Mouse (Mus musculus) myocyte (in vitro differentiated cells): ENCODE measurements around the gene Crip1. TPM values are rescaled to one million over a fixed set of nuclear protein-coding genes. Genes with fewer than 3 reads are reported as not detected.
A peak's percentile ranks its signal among the peaks of the same experiment; 100 is the strongest.

Experiments
- H3K27me3 ChIP-seq: one replicate; pipeline ENCODE4 v1.6.1; 2011; ENCODE audit not compliant: control insufficient read depth, insufficient read depth, insufficient read length
- H3K36me3 ChIP-seq: one replicate; pipeline ENCODE4 v1.6.1; 2011; ENCODE audit not compliant: control insufficient read depth, insufficient read depth
- H3K4me2 ChIP-seq: one replicate; pipeline ENCODE4 v1.6.1; 2011; ENCODE audit warnings: low read depth, control low read depth
- H3K4me3 ChIP-seq: one replicate; pipeline ENCODE4 v1.5.1; 2011; ENCODE audit warnings: mild to moderate bottlenecking, control low read depth, moderate library complexity
- H3K79me2 ChIP-seq: one replicate; pipeline ENCODE4 v1.6.1; 2011; ENCODE audit not compliant: control insufficient read depth, insufficient read depth
- H3ac ChIP-seq: one replicate; pipeline ENCODE4 v1.6.1; 2011; ENCODE audit not compliant: control insufficient read depth, insufficient read length
- CEBPB ChIP-seq: IDR thresholded peaks from 2 replicates; pipeline ENCODE4 v1.6.1; 2011; ENCODE audit warnings: mild to moderate bottlenecking, moderate library complexity; ENCODE audit not compliant: poor library complexity, insufficient read depth, severe bottlenecking
- E2F4 ChIP-seq: IDR thresholded peaks from one replicate; pipeline ENCODE4 v1.6.1; 2011; ENCODE audit warnings: mild to moderate bottlenecking, control low read depth, moderate library complexity; ENCODE audit not compliant: insufficient read depth
- MAX ChIP-seq: IDR thresholded peaks from one replicate; pipeline ENCODE4 v1.6.1; 2011; ENCODE audit warnings: low read depth, mild to moderate bottlenecking, control low read depth
- MYOD1 ChIP-seq, 3 experiments: IDR thresholded peaks; one replicate each; pipeline ENCODE4 v1.6.1; 2011; ENCODE audit warnings: control low read depth in 2 of 3, low read depth in 2 of 3, mild to moderate bottlenecking in 2 of 3, moderate library complexity in 1 of 3; ENCODE audit not compliant: insufficient read length in 2 of 3, control insufficient read depth in 1 of 3
- MYOG ChIP-seq, 3 experiments: IDR thresholded peaks; one replicate each; pipeline ENCODE4 v1.6.1; 2011; ENCODE audit warnings: control low read depth in 2 of 3, low read depth in 2 of 3, mild to moderate bottlenecking in 2 of 3; ENCODE audit not compliant: insufficient read length in 2 of 3, control insufficient read depth in 1 of 3, insufficient read depth in 1 of 3
- POLR2A ChIP-seq: IDR thresholded peaks from one replicate; pipeline ENCODE4 v1.6.1; 2011; ENCODE audit warnings: low read depth, mild to moderate bottlenecking, control low read depth, moderate library complexity; ENCODE audit not compliant: insufficient read length
- POLR2AphosphoS2 ChIP-seq: IDR thresholded peaks from one replicate; pipeline ENCODE4 v1.6.1; 2011; ENCODE audit warnings: low read depth, control low read depth; ENCODE audit not compliant: insufficient read length
- REST ChIP-seq: IDR thresholded peaks from one replicate; pipeline ENCODE4 v1.6.1; 2011; ENCODE audit warnings: mild to moderate bottlenecking, control low read depth, moderate library complexity; ENCODE audit not compliant: insufficient read depth, insufficient read length
- SRF ChIP-seq: IDR thresholded peaks from one replicate; pipeline ENCODE4 v1.6.1; 2011; ENCODE audit warnings: low read depth; ENCODE audit not compliant: control insufficient read depth, insufficient read length
- TCF12 ChIP-seq: IDR thresholded peaks from one replicate; pipeline ENCODE4 v1.6.1; 2011; ENCODE audit warnings: mild to moderate bottlenecking, control low read depth; ENCODE audit not compliant: poor library complexity, insufficient read depth, severe bottlenecking
- TCF3 ChIP-seq: IDR thresholded peaks from one replicate; pipeline ENCODE4 v1.6.1; 2011; ENCODE audit warnings: low read depth, control low read depth; ENCODE audit not compliant: insufficient read length
- USF1 ChIP-seq: IDR thresholded peaks from one replicate; pipeline ENCODE4 v1.6.1; 2011; ENCODE audit warnings: low read depth, mild to moderate bottlenecking, control low read depth, moderate library complexity
- polyA plus RNA-seq: library from polyadenylated mRNA; unstranded; fragments of >200 nt; fragmentation: generic; extraction: Trizol; gene quantifications from one replicate; pipeline ENCODE4 v1.2.1, GENCODE M21; 2012; ENCODE audit warnings: missing spikeins

Gene Crip1
- polyA plus RNA-seq, 1 experiment, result 1,677 TPM

GRCm38 (mm10) chr12:113099470-113100237 is 46.5 kb upstream of the Crip1 start:
- H3K4me3 ChIP-seq, result peak overlapping the region; percentile 32
- no peak for TF ChIP-seq MYOD1 (IDR thresholded peaks at IDR 0.05; ENCODE audit: control insufficient read depth in 1 of 3, insufficient read length in 2 of 3, low read depth in 2 of 3)
- peak overlapping the region; percentile 94 for H3K4me2 ChIP-seq
- H3K36me3 ChIP-seq, result no peaks in the 10 kb centered on the region
- H3K27me3 ChIP-seq, result no peaks in the 10 kb centered on the region
- H3K79me2 ChIP-seq, result peaks cover 59% of the 10 kb centered on the region
- H3ac ChIP-seq, result peak overlapping the region; percentile 95

GRCm38 (mm10) chr12:113100448-113101076 is 45.6 kb upstream of the Crip1 start:
- H3K27me3 ChIP-seq, result no peaks in the 10 kb centered on the region
- peak overlapping the region; percentile 32 for H3K4me3 ChIP-seq
- H3K4me2 ChIP-seq, result peak overlapping the region; percentile 18
- TF ChIP-seq MAX, result no peak
- no peak for TF ChIP-seq USF1
- no peak for TF ChIP-seq POLR2A
- TF ChIP-seq MYOD1 (IDR thresholded peaks at IDR 0.05; ENCODE audit: control insufficient read depth in 1 of 3, insufficient read length in 2 of 3, low read depth in 2 of 3), result no peak
- no peak for TF ChIP-seq REST
- no peak for TF ChIP-seq TCF3
- TF ChIP-seq MYOG (IDR thresholded peaks at IDR 0.05; ENCODE audit: control insufficient read depth in 1 of 3, insufficient read depth in 1 of 3, insufficient read length in 2 of 3, low read depth in 2 of 3), result no peak
- TF ChIP-seq SRF, result no peak
- TF ChIP-seq CEBPB, result no peak
- TF ChIP-seq TCF12, result no peak
- TF ChIP-seq POLR2AphosphoS2, result no peak
- no peak for TF ChIP-seq E2F4
- H3K36me3 ChIP-seq, result no peaks in the 10 kb centered on the region
- no peak overlapping the region for H3ac ChIP-seq
- H3K79me2 ChIP-seq, result peaks cover 68% of the 10 kb centered on the region

GRCm38 (mm10) chr12:113101251-113101960 is 44.7 kb upstream of the Crip1 start:
- TF ChIP-seq POLR2AphosphoS2, result no peak
- no peak for TF ChIP-seq TCF12
- TF ChIP-seq MYOD1 (IDR thresholded peaks at IDR 0.05; ENCODE audit: control insufficient read depth in 1 of 3, insufficient read length in 2 of 3, low read depth in 2 of 3), result no peak
- TF ChIP-seq TCF3, result no peak
- TF ChIP-seq CEBPB, result no peak
- TF ChIP-seq MYOG (IDR thresholded peaks at IDR 0.05; ENCODE audit: control insufficient read depth in 1 of 3, insufficient read depth in 1 of 3, insufficient read length in 2 of 3, low read depth in 2 of 3), result no peak
- no peak for TF ChIP-seq MAX
- TF ChIP-seq SRF, result no peak
- no peak for TF ChIP-seq REST
- no peak for TF ChIP-seq USF1
- no peak for TF ChIP-seq E2F4
- Histone ChIP-seq H3K36me3 (no peaks in the 10 kb centered on the region), H3K4me2 (no peak overlapping the region), H3K4me3 (no peak overlapping the region), H3ac (no peak overlapping the region), H3K79me2 (peaks cover 76% of the 10 kb centered on the region), H3K27me3 (no peaks in the 10 kb centered on the region)

DNA sequence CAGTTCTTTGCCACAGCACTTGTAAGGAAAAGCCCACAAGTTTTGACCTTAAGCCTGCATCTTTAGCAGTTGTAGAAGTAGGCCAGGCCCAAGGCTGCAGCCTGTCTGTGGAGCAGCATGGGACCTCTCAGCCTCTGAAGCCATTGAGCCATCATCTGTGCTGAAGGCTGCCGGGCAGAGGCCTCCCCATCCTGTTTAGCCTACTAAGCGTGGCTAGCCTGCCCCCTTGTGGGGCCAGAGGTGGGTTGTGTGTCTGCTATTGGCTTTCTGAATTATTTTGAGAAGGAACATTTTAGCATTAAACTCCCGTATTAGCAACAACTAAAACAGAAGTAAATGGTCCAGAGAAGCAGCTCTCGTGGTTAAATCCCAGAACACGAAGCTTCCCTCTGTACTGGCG is 43.7 kb upstream of the Crip1 start:
- Histone ChIP-seq H3K27me3 (no peaks in the 10 kb centered on the region), H3K79me2 (peaks cover 86% of the 10 kb centered on the region)
- no peak for TF ChIP-seq REST

GRCm38 (mm10) chr12:113103846-113104451 is 42.2 kb upstream of the Crip1 start:
- H3K4me2 ChIP-seq, result no peak overlapping the region
- no peaks in the 10 kb centered on the region for H3K27me3 ChIP-seq
- H3K4me3 ChIP-seq, result no peak overlapping the region

More for the DNA sequence above, 43.7 kb upstream of the Crip1 start:
- no peak overlapping the region for H3K4me3 ChIP-seq
- H3ac ChIP-seq, result no peak overlapping the region
- no peak overlapping the region for H3K4me2 ChIP-seq
- H3K36me3 ChIP-seq, result no peaks in the 10 kb centered on the region

More at GRCm38 (mm10) chr12:113103846-113104451, 42.2 kb upstream of the Crip1 start:
- H3K36me3 ChIP-seq, result no peaks in the 10 kb centered on the region
- H3ac ChIP-seq, result no peak overlapping the region
- TF ChIP-seq E2F4 (no peak), USF1 (no peak), TCF3 (no peak)
- H3K79me2 ChIP-seq, result peaks cover 98% of the 10 kb centered on the region
